Mouse (Mus musculus) E14TG2a.4 (cell line): ENCODE results near the gene Rpl23.

Experiments used
- H3K27me3 ChIP-seq: 2 replicates; pipeline ENCODE4 v1.6.1; 2014; ENCODE audit warnings: low read length, control low read depth; ENCODE audit not compliant: insufficient read depth
- H3K36me3 ChIP-seq: 2 replicates; pipeline ENCODE4 v1.6.1; 2014; ENCODE audit warnings: low read length, control low read depth; ENCODE audit not compliant: insufficient read depth
- H3K4me1 ChIP-seq: replicated peaks from 2 replicates; pipeline ENCODE4 v1.6.1; 2014; ENCODE audit warnings: low read depth, low read length, control low read depth
- H3K4me3 ChIP-seq: replicated peaks from 2 replicates; pipeline ENCODE4 v1.5.1; 2014; ENCODE audit warnings: mild to moderate bottlenecking, low read length
- H3K9me3 ChIP-seq: 2 replicates; pipeline ENCODE4 v1.6.1; 2014; ENCODE audit warnings: low read length, control low read depth
- CTCF ChIP-seq: conservative IDR thresholded peaks from 2 replicates; pipeline ENCODE4 v1.5.1; 2014; ENCODE audit warnings: low read length
- NANOG ChIP-seq: IDR thresholded peaks from 2 replicates; pipeline ENCODE4 v1.6.1; 2014; ENCODE audit warnings: borderline replicate concordance, low read length, mixed read lengths
- POU5F1 ChIP-seq: IDR thresholded peaks from 2 replicates; pipeline ENCODE4 v1.6.1; 2014; ENCODE audit warnings: low read length, borderline replicate concordance

Rpl23 gene

GRCm38 (mm10) chr11:97825295-97825694, 43.1 kb upstream of the Rpl23 start:
- Histone ChIP-seq H3K9me3 (no peaks in the 10 kb centered on the region), H3K36me3 (peaks cover 97% of the 10 kb centered on the region), H3K27me3 (no peaks in the 10 kb centered on the region), H3K4me1 (peaks cover 98% of the 10 kb centered on the region), H3K4me3 (peak overlapping the region; percentile 57)
- TF ChIP-seq NANOG (no peak), POU5F1 (no peak), CTCF (no peak)

GRCm38 (mm10) chr11:97824895-97825294, 42.7 kb upstream of the Rpl23 start:
- H3K4me1 ChIP-seq, result peaks cover 98% of the 10 kb centered on the region
- peaks cover 97% of the 10 kb centered on the region for H3K36me3 ChIP-seq
- H3K9me3 ChIP-seq, result no peaks in the 10 kb centered on the region
- peak overlapping the region; percentile 57 for H3K4me3 ChIP-seq
- no peaks in the 10 kb centered on the region for H3K27me3 ChIP-seq
- TF ChIP-seq NANOG, result no peak
- TF ChIP-seq CTCF, result no peak
- no peak for TF ChIP-seq POU5F1

- H3K9me3 ChIP-seq, result no peaks in the 10 kb centered on the region
- no peak for TF ChIP-seq CTCF
- no peak for TF ChIP-seq NANOG
- no peak for TF ChIP-seq POU5F1
- peaks cover 97% of the 10 kb centered on the region for H3K36me3 ChIP-seq
- peaks cover 98% of the 10 kb centered on the region for H3K4me1 ChIP-seq
- H3K27me3 ChIP-seq, result no peaks in the 10 kb centered on the region
- H3K4me3 ChIP-seq, result no peak overlapping the region
Measured at GRCm38 (mm10) chr11:97824168-97824567, 41.9 kb upstream of the Rpl23 start.

- H3K36me3 ChIP-seq, result peaks cover 97% of the 10 kb centered on the region
- TF ChIP-seq POU5F1 (no peak), NANOG (no peak), CTCF (no peak)
- peaks cover 98% of the 10 kb centered on the region for H3K4me1 ChIP-seq
- no peaks in the 10 kb centered on the region for H3K27me3 ChIP-seq
- H3K9me3 ChIP-seq, result no peaks in the 10 kb centered on the region
- no peak overlapping the region for H3K4me3 ChIP-seq
Measured at GRCm38 (mm10) chr11:97822840-97823603, 40.8 kb upstream of the Rpl23 start.

- no peak for TF ChIP-seq CTCF
- Histone ChIP-seq H3K36me3 (peaks cover 97% of the 10 kb centered on the region), H3K4me1 (peaks cover 98% of the 10 kb centered on the region), H3K4me3 (0 out of 2 replicates have a peak overlapping the region, but pooled peaks have one; percentile 3), H3K27me3 (no peaks in the 10 kb centered on the region), H3K9me3 (no peaks in the 10 kb centered on the region)
Measured at GRCm38 (mm10) chr11:97821401-97822064, 39.3 kb upstream of the Rpl23 start.

GRCm38 (mm10) chr11:97820840-97821239, 38.6 kb upstream of the Rpl23 start:
- Histone ChIP-seq H3K4me3 (no peak overlapping the region), H3K4me1 (peaks cover 98% of the 10 kb centered on the region), H3K9me3 (no peaks in the 10 kb centered on the region), H3K36me3 (peaks cover 98% of the 10 kb centered on the region), H3K27me3 (no peaks in the 10 kb centered on the region)
- TF ChIP-seq POU5F1, result no peak
- TF ChIP-seq NANOG, result no peak
- TF ChIP-seq CTCF, result no peak

GRCm38 (mm10) chr11:97819923-97820322, 37.7 kb upstream of the Rpl23 start:
- TF ChIP-seq NANOG (no peak), POU5F1 (no peak), CTCF (no peak)
- Histone ChIP-seq H3K9me3 (no peaks in the 10 kb centered on the region), H3K36me3 (peaks cover 98% of the 10 kb centered on the region), H3K27me3 (no peaks in the 10 kb centered on the region), H3K4me3 (no peak overlapping the region; the same call in 1 of the 2 replicates), H3K4me1 (peaks cover 98% of the 10 kb centered on the region)

- TF ChIP-seq POU5F1 (no peak), CTCF (no peak), NANOG (no peak)
- peak overlapping the region; percentile 54; the same call in 1 of the 2 replicates for H3K4me3 ChIP-seq
- H3K27me3 ChIP-seq, result no peaks in the 10 kb centered on the region
- peaks cover 98% of the 10 kb centered on the region for H3K36me3 ChIP-seq
- peaks cover 98% of the 10 kb centered on the region for H3K4me1 ChIP-seq
- no peaks in the 10 kb centered on the region for H3K9me3 ChIP-seq
Measured at GRCm38 (mm10) chr11:97819102-97819501, 36.9 kb upstream of the Rpl23 start.

- H3K36me3 ChIP-seq, result peaks cover 99% of the 10 kb centered on the region
Measured at GRCm38 (mm10) chr11:97818571-97818970, 36.3 kb upstream of the Rpl23 start.

More at GRCm38 (mm10) chr11:97818571-97818970, 36.3 kb upstream of the Rpl23 start:
- TF ChIP-seq CTCF (no peak), NANOG (no peak), POU5F1 (no peak)
- Histone ChIP-seq H3K9me3 (no peaks in the 10 kb centered on the region), H3K4me1 (peaks cover 99% of the 10 kb centered on the region), H3K27me3 (no peaks in the 10 kb centered on the region), H3K4me3 (peak overlapping the region; percentile 54)
